Mouse (Mus musculus) macrophage (primary cell): ENCODE results near the gene Itgb3. TPM values are rescaled to one million over a fixed set of nuclear protein-coding genes. Genes with fewer than 3 reads are reported as not detected.

ENCODE experiments used
- H3K27ac ChIP-seq: fragments of 350-480 bp; formaldehyde crosslinking; 2 replicates; pipeline ENCODE4 v1.9.0; 2021
- H3K36me3 ChIP-seq: fragments of 350-480 bp; formaldehyde crosslinking; 2 replicates; pipeline ENCODE4 v1.9.0; 2021; ENCODE audit errors: inconsistent target
- H3K4me3 ChIP-seq: fragments of 350-480 bp; formaldehyde crosslinking; 2 replicates; pipeline ENCODE4 v1.9.0; 2021; ENCODE audit errors: inconsistent target
- H3K79me2 ChIP-seq: fragments of 350-480 bp; formaldehyde crosslinking; 2 replicates; pipeline ENCODE4 v1.9.0; 2021; ENCODE audit errors: inconsistent target
- WGBS: methylation state at CpG from one replicate; pipeline ENCODE4 v1.1.7; 2026; ENCODE audit warnings: inconsistent platforms; ENCODE audit not compliant: missing documents; 5-methylcytosine and 5-hydroxymethylcytosine counted together
- polyA plus RNA-seq: library from polyadenylated mRNA; stranded (reverse); fragments of 250-400 nt; gene quantifications from 3 replicates; pipeline ENCODE4 v1.2.4, GENCODE M21; 2018; ENCODE audit warnings: inconsistent platforms

The Itgb3 gene
- polyA plus RNA-seq, 1 experiment from 2014 or later, result 15.4 TPM

- Histone ChIP-seq H3K36me3 (no peaks in the 10 kb centered on the region), H3K27ac (peak overlapping the region; percentile 28; the same call in 1 of the 2 replicates), H3K79me2 (no peaks in the 10 kb centered on the region), H3K4me3 (no peak overlapping the region)
- WGBS, result 29% methylated on average over 10 of the region's 10 CpGs
Observed at GRCm38 (mm10) chr11:104640894-104641293, 33.1 kb downstream of the Itgb3 start.

DNA sequence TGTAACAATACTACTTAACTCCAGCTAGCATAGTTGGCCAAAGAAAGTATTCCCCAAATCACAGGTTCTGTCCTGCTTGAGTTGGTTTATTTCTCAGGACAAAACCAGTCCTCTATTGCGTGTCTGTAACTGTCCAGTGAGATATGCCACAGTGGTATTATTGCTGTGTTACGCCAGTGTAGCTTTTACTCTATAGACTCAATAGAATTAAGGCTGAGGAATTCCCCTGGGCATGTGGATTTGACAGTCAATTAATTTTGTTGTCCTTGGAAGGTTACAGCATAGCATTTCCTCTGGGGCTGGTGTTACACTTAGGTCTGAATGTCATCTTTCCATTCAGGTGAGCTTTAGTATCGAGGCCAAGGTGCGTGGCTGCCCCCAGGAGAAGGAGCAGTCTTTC is 35.4 kb downstream of the Itgb3 start:
- H3K27ac ChIP-seq, result no peak overlapping the region
- no peaks in the 10 kb centered on the region for H3K36me3 ChIP-seq
- no peaks in the 10 kb centered on the region for H3K79me2 ChIP-seq
- H3K4me3 ChIP-seq, result no peak overlapping the region
- 96% methylated on average over 4 of the region's 4 CpGs for WGBS

DNA sequence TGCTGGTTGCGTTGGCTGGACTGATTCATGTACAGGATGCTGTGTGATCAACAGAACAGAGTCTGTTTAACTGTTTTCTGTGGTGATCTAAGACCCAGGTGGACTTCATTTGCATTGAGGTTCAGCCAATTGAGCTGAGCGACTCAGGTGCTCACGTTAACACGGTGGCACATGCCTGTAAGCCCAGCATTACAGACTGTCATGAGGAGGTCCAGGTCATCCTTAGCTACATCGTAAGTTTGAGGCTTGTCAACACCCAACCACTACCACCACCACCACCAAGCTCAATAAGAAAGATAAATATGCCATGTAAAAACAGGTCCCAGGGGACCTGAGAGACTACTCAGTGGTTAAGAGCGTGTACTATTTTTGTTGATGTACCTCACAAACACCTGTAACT is 37.6 kb downstream of the Itgb3 start:
- 98% methylated on average over 6 of the region's 6 CpGs for WGBS
- Histone ChIP-seq H3K4me3 (no peak overlapping the region), H3K79me2 (no peaks in the 10 kb centered on the region), H3K36me3 (no peaks in the 10 kb centered on the region), H3K27ac (no peak overlapping the region)

- no peaks in the 10 kb centered on the region for H3K36me3 ChIP-seq
Observed at GRCm38 (mm10) chr11:104646173-104646572, 38.4 kb downstream of the Itgb3 start.

GRCm38 (mm10) chr11:104646611-104647010 is 38.8 kb downstream of the Itgb3 start:
- no peaks in the 10 kb centered on the region for H3K79me2 ChIP-seq
- H3K4me3 ChIP-seq, result no peak overlapping the region
- peak overlapping the region; percentile 69 for H3K27ac ChIP-seq
- 81% methylated on average over 4 of the region's 5 CpGs for WGBS
- H3K36me3 ChIP-seq, result no peaks in the 10 kb centered on the region

More at GRCm38 (mm10) chr11:104646173-104646572, 38.4 kb downstream of the Itgb3 start:
- no peak overlapping the region for H3K27ac ChIP-seq
- no peaks in the 10 kb centered on the region for H3K79me2 ChIP-seq
- no peak overlapping the region for H3K4me3 ChIP-seq
- WGBS, result 80% methylated on average over 4 of the region's 4 CpGs

DNA sequence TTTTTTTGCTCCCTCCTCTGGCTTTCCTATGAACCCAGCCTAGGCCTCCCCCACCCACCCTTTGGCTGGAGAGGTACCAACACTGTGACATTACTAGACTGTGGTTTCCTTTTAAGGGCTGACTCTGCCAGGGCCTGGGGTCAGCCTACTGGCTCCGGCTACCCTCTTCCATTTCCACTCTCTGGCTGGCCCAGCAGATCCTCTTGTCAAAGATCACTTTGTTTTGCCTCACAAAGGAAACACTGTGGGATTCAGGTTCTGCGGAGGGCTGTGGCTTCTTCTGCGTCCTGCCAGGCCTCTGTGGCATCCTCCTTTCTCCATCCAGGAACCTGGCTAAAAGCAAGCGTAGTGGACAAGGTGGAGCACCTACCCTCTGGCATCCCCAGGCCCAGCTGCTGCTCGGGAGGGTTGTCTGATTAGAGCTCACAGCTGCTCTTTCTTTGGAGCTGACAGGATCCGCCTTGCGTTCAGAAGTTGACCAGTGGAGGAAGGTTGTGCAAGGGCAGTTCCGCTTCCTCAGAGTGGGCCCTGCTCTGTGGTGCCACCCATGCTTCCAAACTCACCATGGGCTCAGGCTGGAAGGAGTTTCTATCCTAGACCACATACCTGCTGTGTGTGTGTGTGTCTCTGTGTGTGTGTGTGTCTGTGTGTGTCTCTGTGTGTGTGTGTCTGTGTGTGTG is 39.5 kb downstream of the Itgb3 start:
- Histone ChIP-seq H3K79me2 (no peaks in the 10 kb centered on the region), H3K4me3 (no peak overlapping the region; the same call in 1 of the 2 replicates), H3K27ac (peak overlapping the region; percentile 69), H3K36me3 (no peaks in the 10 kb centered on the region)
- WGBS, result 9% methylated on average over 8 of the region's 8 CpGs

GRCm38 (mm10) chr11:104648571-104648970 is 40.8 kb downstream of the Itgb3 start:
- no peak overlapping the region for H3K27ac ChIP-seq
- 80% methylated on average over 3 of the region's 3 CpGs for WGBS
- no peak overlapping the region for H3K4me3 ChIP-seq
- no peaks in the 10 kb centered on the region for H3K36me3 ChIP-seq
- no peaks in the 10 kb centered on the region for H3K79me2 ChIP-seq

GRCm38 (mm10) chr11:104660599-104660998 is 52.8 kb downstream of the Itgb3 start:
- no peak overlapping the region for H3K27ac ChIP-seq
- no peak overlapping the region for H3K4me3 ChIP-seq
- WGBS, result 91% methylated on average over 4 of the region's 4 CpGs
- H3K36me3 ChIP-seq, result no peaks in the 10 kb centered on the region
- no peaks in the 10 kb centered on the region for H3K79me2 ChIP-seq

DNA sequence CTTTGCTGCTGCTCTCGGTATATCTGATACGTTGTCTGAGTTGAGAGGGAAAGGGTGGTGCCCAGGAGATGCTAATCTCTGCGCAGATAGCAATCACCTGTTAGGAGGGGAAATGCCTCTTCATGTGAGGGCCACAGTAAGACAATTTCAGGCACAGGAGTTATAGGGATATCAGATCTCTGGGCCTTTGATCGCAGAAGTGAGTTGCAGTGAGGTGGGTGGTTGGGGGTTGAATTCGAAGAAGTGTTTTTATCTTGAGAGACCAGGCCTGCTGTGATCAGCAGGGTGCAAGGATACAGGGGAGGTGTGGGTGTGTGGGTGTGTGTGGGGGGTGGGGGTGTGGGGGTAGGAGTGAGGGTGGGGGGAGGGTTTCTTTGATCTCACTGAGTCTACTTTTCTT is 53.3 kb downstream of the Itgb3 start:
- Histone ChIP-seq H3K27ac (no peak overlapping the region), H3K36me3 (no peaks in the 10 kb centered on the region)
- 95% methylated on average over 4 of the region's 5 CpGs for whole genome bisulfite sequencing

GRCm38 (mm10) chr11:104661531-104662205 is 53.9 kb downstream of the Itgb3 start:
- Histone ChIP-seq H3K36me3 (no peaks in the 10 kb centered on the region), H3K79me2 (no peaks in the 10 kb centered on the region), H3K27ac (no peak overlapping the region), H3K4me3 (no peak overlapping the region)
- 89% methylated on average over 20 of the region's 20 CpGs for WGBS

More for the DNA sequence above, 53.3 kb downstream of the Itgb3 start:
- no peak overlapping the region for H3K4me3 ChIP-seq
- H3K79me2 ChIP-seq, result no peaks in the 10 kb centered on the region

DNA sequence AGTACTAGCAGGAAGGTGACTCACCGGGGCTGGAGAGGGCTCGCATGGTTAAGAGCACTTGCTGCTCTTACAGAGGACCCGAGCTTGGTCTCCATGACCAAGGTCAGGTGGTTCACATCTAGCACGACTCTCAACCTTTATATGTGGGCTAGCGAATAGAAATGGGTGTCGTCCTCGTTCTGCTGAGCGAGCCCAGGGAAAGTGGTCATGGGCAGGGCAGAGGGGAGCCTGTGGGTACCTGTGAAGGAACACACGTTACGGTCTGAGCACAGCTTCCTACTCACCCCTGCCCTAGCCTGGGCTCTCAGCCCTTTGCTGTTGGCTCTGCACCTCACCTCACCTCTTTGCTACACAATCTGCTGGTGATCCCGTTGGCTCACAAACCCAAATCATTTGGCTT is 54.8 kb downstream of the Itgb3 start:
- Histone ChIP-seq H3K79me2 (no peaks in the 10 kb centered on the region), H3K36me3 (no peaks in the 10 kb centered on the region), H3K27ac (no peak overlapping the region), H3K4me3 (no peak overlapping the region)
- 85% methylated on average over 11 of the region's 11 CpGs for WGBS

GRCm38 (mm10) chr11:104663241-104663877 is 55.6 kb downstream of the Itgb3 start:
- Histone ChIP-seq H3K27ac (no peak overlapping the region), H3K36me3 (no peaks in the 10 kb centered on the region), H3K4me3 (no peak overlapping the region), H3K79me2 (no peaks in the 10 kb centered on the region)
- WGBS, result 78% methylated on average over 6 of the region's 6 CpGs

DNA sequence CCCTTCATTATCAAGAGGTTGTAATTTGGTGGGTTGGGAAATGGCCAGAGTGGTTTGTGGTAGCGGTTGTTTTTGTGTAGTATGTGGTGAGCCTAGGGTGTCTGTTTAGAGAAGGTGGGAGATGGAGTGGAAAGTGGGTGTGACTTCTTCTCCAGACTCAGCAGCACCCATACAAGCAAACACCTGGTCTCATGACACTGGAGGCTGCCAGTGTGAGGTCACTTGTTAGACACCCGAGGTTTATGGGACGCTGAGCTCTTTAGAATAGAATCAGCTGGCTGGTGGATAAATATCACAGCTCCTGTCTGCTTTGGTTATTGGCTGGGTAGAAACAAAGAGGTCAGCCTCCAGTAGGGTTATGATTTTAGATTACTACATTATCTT is 56.1 kb downstream of the Itgb3 start:
- Histone ChIP-seq H3K36me3 (no peaks in the 10 kb centered on the region), H3K27ac (no peak overlapping the region), H3K79me2 (no peaks in the 10 kb centered on the region), H3K4me3 (no peak overlapping the region)
- 58% methylated on average over 3 of the region's 3 CpGs for WGBS

GRCm38 (mm10) chr11:104664441-104664840 is 56.6 kb downstream of the Itgb3 start:
- Histone ChIP-seq H3K27ac (no peak overlapping the region), H3K36me3 (no peaks in the 10 kb centered on the region), H3K79me2 (no peaks in the 10 kb centered on the region), H3K4me3 (no peak overlapping the region)

- no peaks in the 10 kb centered on the region for H3K79me2 ChIP-seq
- no peak overlapping the region for H3K4me3 ChIP-seq
- H3K27ac ChIP-seq, result no peak overlapping the region
- H3K36me3 ChIP-seq, result no peaks in the 10 kb centered on the region
- 22% methylated on average over 5 of the region's 5 CpGs for WGBS
Observed at GRCm38 (mm10) chr11:104667399-104667798, 59.6 kb downstream of the Itgb3 start.
